Mouse (Mus musculus) neutrophil, adult 65 days (primary cell): ENCODE data around the gene Cdh16. TPM values are rescaled to one million over a fixed set of nuclear protein-coding genes. Genes with fewer than 3 reads are reported as not detected.

Experiments
- total RNA-seq: library from RNA; stranded (reverse); gene quantifications from 2 replicates; pipeline ENCODE4 v1.2.4, GENCODE M21; 2023

The Cdh16 gene
- not detected in 2 replicates for total RNA-seq

DNA sequence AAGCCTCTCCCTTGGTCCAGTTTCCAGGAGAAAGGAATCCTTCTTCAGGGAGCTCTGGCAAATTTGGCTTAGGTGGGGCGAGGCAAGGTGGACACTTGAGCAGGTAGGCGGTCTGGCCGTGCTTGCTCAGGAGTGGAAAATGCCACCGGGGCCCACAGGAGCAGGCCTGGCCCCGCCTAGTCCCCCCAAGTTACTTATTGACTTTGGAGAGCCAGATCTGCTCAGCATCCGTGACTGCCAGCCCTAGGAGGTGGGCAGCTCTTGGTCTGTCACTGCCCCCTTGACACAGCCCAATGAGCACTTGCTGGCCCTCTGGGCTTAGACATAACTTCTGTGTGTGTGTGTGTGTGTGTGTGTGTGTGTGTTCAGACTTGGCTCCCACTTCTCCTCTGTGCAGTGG, at the start of gene Cdh16:
Gene Cdh16 (minus strand): TSS at position 236 of the 400 bp plus-strand sequence.

GRCm38 (mm10) chr8:104641426-104642323, 17.5 kb upstream of the Cdh16 start, which contains the start of gene Ciao2b:
Gene Ciao2b, minus strand, starts transcription at chr8:104641965.

DNA sequence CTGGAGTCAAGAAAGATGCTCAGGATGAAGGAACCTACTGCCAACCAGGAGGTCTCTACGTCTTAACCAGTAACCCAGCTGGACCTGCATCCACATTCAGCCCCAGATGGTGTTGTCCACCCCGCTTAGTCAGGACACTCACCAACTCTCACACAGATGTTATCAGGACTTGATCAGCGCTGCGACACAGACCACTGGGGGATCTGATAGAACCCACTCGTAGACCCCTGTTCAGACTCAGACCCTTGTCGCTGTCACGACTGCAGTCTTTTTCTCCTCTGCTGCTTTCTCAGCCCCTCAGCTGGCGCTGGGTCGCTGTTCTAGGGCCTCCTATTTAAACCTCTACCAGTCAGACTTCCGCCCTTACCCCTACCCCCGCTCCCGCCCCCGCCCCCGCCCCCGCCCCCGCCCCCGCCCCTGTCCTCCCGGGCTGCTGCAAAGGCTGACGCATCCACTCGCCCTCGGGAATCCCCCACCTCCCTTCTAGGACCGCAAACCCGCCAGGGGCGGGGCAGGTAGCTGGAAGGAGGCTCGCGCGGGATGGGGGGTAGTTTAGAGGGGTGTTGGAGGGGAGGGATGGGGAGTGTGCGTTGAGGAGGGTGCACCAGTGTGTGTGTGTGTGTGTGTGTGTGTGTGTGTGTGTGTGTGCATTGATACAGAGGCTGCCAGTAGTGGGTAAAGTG, 6.9 kb upstream of the Cdh16 start, which contains the start of gene Rrad:
Gene Rrad (minus strand): TSS at position 347 of the 683 bp plus-strand sequence.

DNA sequence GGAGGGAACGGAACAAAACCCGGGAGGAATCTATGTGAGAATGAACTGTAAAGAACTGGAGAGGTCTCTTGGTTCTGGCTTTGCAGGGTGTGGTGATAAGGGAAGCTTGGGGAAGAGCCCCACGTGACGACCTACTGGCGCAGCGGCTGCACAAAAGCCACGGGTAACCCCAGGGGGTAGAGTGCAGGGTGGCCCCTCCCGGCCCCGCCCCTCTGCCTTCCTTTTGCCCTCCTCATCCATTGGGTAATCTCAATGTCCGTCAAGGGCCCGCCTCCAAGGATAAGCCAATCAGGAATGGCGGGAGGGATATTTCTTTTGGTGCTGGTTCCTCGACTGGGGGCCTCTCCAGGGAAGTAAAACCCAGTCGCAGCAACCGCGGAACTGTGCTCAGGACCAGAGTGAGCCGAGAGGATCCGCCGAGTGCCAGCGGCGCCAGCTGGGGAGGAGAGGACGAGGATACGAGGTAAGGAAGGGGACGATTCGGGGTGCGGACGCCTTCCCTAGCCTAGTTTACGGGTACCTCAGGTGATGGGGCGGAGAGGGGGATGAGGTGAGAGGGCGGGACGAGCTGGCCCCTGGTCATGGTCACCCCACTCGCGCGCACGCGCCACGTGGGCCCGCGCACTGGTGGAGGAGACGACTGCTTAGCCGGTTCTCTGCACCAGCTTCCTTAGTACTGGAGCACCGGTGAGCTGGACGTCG, 32.9 kb downstream of the Cdh16 start, which contains the start of gene Pdp2:
Gene Pdp2 (plus strand): TSS at position 319 of the 702 bp plus-strand sequence.

Other genes with a start within 250 kb of the Cdh16 start
- gene Cmtm4, start 228.6 kb downstream of the Cdh16 start, total RNA-seq: 0.20 and 0.44 TPM in 2 replicates
- 49.2 and 90.2 TPM in 2 replicates for gene Dync1li2, start 181.3 kb downstream of the Cdh16 start, total RNA-seq
- not detected in 2 replicates for gene Terb1, start 114.5 kb downstream of the Cdh16 start, total RNA-seq
- 12.4 and 14.7 TPM in 2 replicates for gene Nae1, start 89.8 kb downstream of the Cdh16 start, total RNA-seq
- 0.29 TPM in 1 of 2 replicates, not detected in the other for gene Car7, start 89.7 kb downstream of the Cdh16 start, total RNA-seq
- gene Pdp2, start 32.9 kb downstream of the Cdh16 start, total RNA-seq: 1.7 and 2.2 TPM in 2 replicates
- 1.7 and 1.8 TPM in 2 replicates for gene Rrad, start 6.9 kb upstream of the Cdh16 start, total RNA-seq
- gene Ciao2b, start 17.6 kb upstream of the Cdh16 start, total RNA-seq: 8.8 and 11.4 TPM in 2 replicates
- gene Ces2a, start 109.6 kb upstream of the Cdh16 start, total RNA-seq: not detected in 2 replicates
- not detected in 2 replicates for gene Ces2b, start 207.2 kb upstream of the Cdh16 start, total RNA-seq
- not detected in 2 replicates for gene Ces2c, start 222.7 kb upstream of the Cdh16 start, total RNA-seq